ENCODE assay signal across 22 mouse cellular contexts in genomic region chr4:149450636-149451035, GRCm38 (mm10). TPM values are rescaled to one million over a fixed set of nuclear protein-coding genes. Genes with fewer than 3 reads are reported as not detected.
"Had no signal": no experiment of that assay in that cellular context is flagged by ENCODE, and none has a peak within 500 bp of the region (broad histone marks: within the 10 kb centered on the region; RNA-seq: fewer than 3 reads in every experiment).

No protein-coding gene starts in this region.

- H3K27me3 ChIP-seq: liver, embryonic 15.5 days; midbrain, embryonic 13.5 days; midbrain, embryonic 15.5 days; neural tube, embryonic 12.5 days; stomach, embryonic 15.5 days had no signal

- H3K27ac ChIP-seq: liver, embryonic 15.5 days; midbrain, embryonic 13.5 days; midbrain, embryonic 15.5 days; neural tube, embryonic 12.5 days; stomach, embryonic 15.5 days; stomach, postnatal 0 days had no signal

- H3K36me3 ChIP-seq: liver, embryonic 15.5 days; midbrain, embryonic 13.5 days; midbrain, embryonic 15.5 days; neural tube, embryonic 12.5 days; stomach, embryonic 15.5 days had no signal

- H3K9me3 ChIP-seq: liver, embryonic 15.5 days; midbrain, embryonic 13.5 days; midbrain, embryonic 15.5 days; neural tube, embryonic 12.5 days; stomach, embryonic 15.5 days had no signal

- ATAC-seq: midbrain, embryonic 13.5 days; midbrain, embryonic 15.5 days had no signal

- DNase-seq: lung, adult 18-20 months; lung, embryonic 14.5 days; lung, postnatal 10 days; lung, postnatal 4 days; right cerebral cortex, postnatal 14 days; thymus, adult 2 months; thymus, postnatal 25 days; thymus, postnatal 4 days had no signal

- H3K4me3 ChIP-seq: liver, embryonic 15.5 days; megakaryocyte, embryonic 14.5 days; midbrain, embryonic 13.5 days; midbrain, embryonic 15.5 days; neural tube, embryonic 12.5 days; stomach, embryonic 15.5 days had no signal

- H3K9ac ChIP-seq: liver, embryonic 15.5 days; lung, embryonic 14.5 days; midbrain, embryonic 13.5 days; midbrain, embryonic 15.5 days; neural tube, embryonic 12.5 days; stomach, embryonic 15.5 days had no signal

- H3K4me2 ChIP-seq: liver, embryonic 15.5 days; lung, embryonic 14.5 days; midbrain, embryonic 11.5 days; midbrain, embryonic 13.5 days; midbrain, embryonic 15.5 days; neural tube, embryonic 12.5 days; stomach, embryonic 15.5 days had no signal

RNA-seq across cellular contexts. Expression of gene Rbp7, which starts 4.1 kb away (rescaled TPM):
- total RNA-seq: midbrain, postnatal 0 days; monocyte, adult 5-6 weeks; neutrophil, adult 5-6 weeks had no signal
- polyA plus RNA-seq: liver, embryonic 15.5 days; midbrain, embryonic 11.5 days; midbrain, embryonic 13.5 days; neural tube, embryonic 12.5 days; neural tube, embryonic 14.5 days; spleen, adult 2 months had no signal

RNA-seq across cellular contexts. Expression of gene Tmem274, which starts 26.5 kb away (rescaled TPM):
- total RNA-seq: midbrain, postnatal 0 days; monocyte, adult 5-6 weeks; neutrophil, adult 5-6 weeks had no signal
- polyA plus RNA-seq: liver, embryonic 15.5 days; lung, embryonic 14.5 days; midbrain, embryonic 11.5 days; midbrain, embryonic 15.5 days; midbrain, postnatal 0 days; neural tube, embryonic 14.5 days; spleen, adult 2 months; stomach, postnatal 0 days; thymus, adult 2 months; urinary bladder, adult 2 months had no signal
